Mouse (Mus musculus) kidney, embryonic 16.5 days (tissue): ENCODE measurements around the gene 4930486L24Rik. TPM values are rescaled to one million over a fixed set of nuclear protein-coding genes. Genes with fewer than 3 reads are reported as not detected.

ENCODE experiments used
- polyA plus RNA-seq: library from polyadenylated mRNA; unstranded; fragments of >200 nt; fragmentation: Nextera tagmentation; extraction: Ambion mirVana; gene quantifications from 2 replicates; pipeline ENCODE4 v1.2.1, GENCODE M21; 2015

The 4930486L24Rik gene
- polyA plus RNA-seq, 1 experiment from 2014 or later: 0.14 TPM

Other genes with a start within 250 kb of the 4930486L24Rik start
- gene BC051665, start 78.1 kb downstream of the 4930486L24Rik start, polyA plus RNA-seq: not detected in 2 replicates
- not detected in 2 replicates for gene Ctsll3, start 61.6 kb downstream of the 4930486L24Rik start, polyA plus RNA-seq
- 0.71 TPM in 1 of 2 replicates, not detected in the other for gene Gm49392, start 32.4 kb upstream of the 4930486L24Rik start, polyA plus RNA-seq
- 4.5 and 4.6 TPM in 2 replicates for gene Ctla2b, start 33.0 kb upstream of the 4930486L24Rik start, polyA plus RNA-seq
- gene Tpbpb, start 40.4 kb upstream of the 4930486L24Rik start, polyA plus RNA-seq: not detected in 2 replicates
- not detected in 2 replicates for gene Gm49393, start 71.1 kb upstream of the 4930486L24Rik start, polyA plus RNA-seq
- 1.6 and 1.7 TPM in 2 replicates for gene Gm49391, start 72.1 kb upstream of the 4930486L24Rik start, polyA plus RNA-seq
- 29.9 and 31.0 TPM in 2 replicates for gene Ctla2a, start 72.2 kb upstream of the 4930486L24Rik start, polyA plus RNA-seq
- gene Tpbpa, start 77.5 kb upstream of the 4930486L24Rik start, polyA plus RNA-seq: not detected in 2 replicates
- not detected in 2 replicates for gene Ctsj, start 141.5 kb upstream of the 4930486L24Rik start, polyA plus RNA-seq
- not detected in 2 replicates for gene Ctsq, start 176.2 kb upstream of the 4930486L24Rik start, polyA plus RNA-seq